Mouse (Mus musculus) CH12.LX (cell line): ENCODE data around the gene Hba-a1.

Source experiments
- EP300 ChIP-seq: IDR thresholded peaks from 2 replicates; pipeline ENCODE4 v1.6.1; 2011; ENCODE audit warnings: low read length, improper control_type of control experiment
- GABPA ChIP-seq: IDR thresholded peaks from 2 replicates; pipeline ENCODE4 v1.6.1; 2012; ENCODE audit warnings: low read depth, low read length, improper control_type of control experiment, inconsistent platforms; ENCODE audit not compliant: insufficient replicate concordance
- JUND ChIP-seq: conservative IDR thresholded peaks from 2 replicates; pipeline ENCODE4 v1.6.1; 2011; ENCODE audit warnings: low read depth, low read length, improper control_type of control experiment
- KAT2A ChIP-seq: IDR thresholded peaks from 2 replicates; pipeline ENCODE4 v1.6.1; 2012; ENCODE audit warnings: low read length, improper control_type of control experiment, inconsistent platforms; ENCODE audit not compliant: insufficient replicate concordance
- POLR2AphosphoS2 ChIP-seq: IDR thresholded peaks from 2 replicates; pipeline ENCODE4 v1.6.1; 2011; ENCODE audit warnings: low read depth, low read length, improper control_type of control experiment
- USF1 ChIP-seq: IDR thresholded peaks from 2 replicates; pipeline ENCODE4 v1.6.1; 2014; ENCODE audit warnings: low read depth, mild to moderate bottlenecking, inconsistent platforms, low read length, improper control_type of control experiment
- ZNF384 ChIP-seq: IDR thresholded peaks from 2 replicates; pipeline ENCODE4 v1.6.1; 2012; ENCODE audit warnings: low read depth, low read length, improper control_type of control experiment, inconsistent platforms

GRCm38 (mm10) chr11:32256146-32256545, 27.2 kb upstream of the Hba-a1 start:
- no peak for TF ChIP-seq USF1
- no peak for TF ChIP-seq POLR2AphosphoS2
- TF ChIP-seq GABPA = no peak
- TF ChIP-seq KAT2A = no peak
- TF ChIP-seq JUND = no peak
- TF ChIP-seq ZNF384 = no peak
- no peak for TF ChIP-seq EP300
